Mouse (Mus musculus): ENCODE measurements around the gene Rnf126. TPM values are rescaled to one million over a fixed set of nuclear protein-coding genes. Genes with fewer than 3 reads are reported as not detected.

Rnf126 gene
- total RNA-seq, 4 experiments from 2014 or later: 51.9 to 80.5 (median 53.3) TPM

DNA sequence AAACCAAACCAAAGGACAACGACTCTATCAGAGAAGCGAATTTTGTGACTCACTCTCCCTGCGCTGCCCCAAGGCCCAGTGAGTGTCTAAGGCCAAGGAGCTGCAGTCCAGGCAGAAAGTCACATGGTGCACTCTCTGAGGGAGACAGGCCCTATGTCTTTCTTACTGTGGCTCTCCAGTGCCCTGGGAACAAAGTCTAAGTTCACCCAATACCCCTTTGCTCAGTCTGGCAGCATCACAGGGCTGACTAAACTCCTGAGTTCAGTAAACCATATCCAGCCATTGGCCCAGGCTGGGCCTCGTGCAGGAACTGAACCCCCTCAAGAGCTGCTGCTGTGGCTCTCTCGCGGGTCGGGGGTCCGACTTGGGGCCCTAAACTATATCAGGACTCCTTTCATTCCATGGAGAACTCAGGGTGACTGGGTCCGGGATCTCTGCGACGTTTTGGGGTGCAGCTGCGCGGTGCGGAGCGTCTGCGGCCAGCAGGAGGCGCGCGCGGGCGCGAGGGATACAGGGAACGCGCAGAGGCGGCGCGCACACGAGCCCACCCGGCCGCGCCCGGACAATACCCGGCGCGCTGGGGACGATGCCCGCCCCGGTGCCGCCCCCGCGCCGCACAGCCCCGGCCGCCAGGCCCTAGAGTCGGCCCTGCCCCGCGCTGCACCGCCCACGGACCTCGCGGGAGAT is 26.4 kb upstream of the Rnf126 start, which contains the start of gene Palm:
TSS of gene Palm (plus strand) at position 522 of the 687 bp plus-strand sequence.
- peak; percentile 52 to 73 for DNase-seq (ENCODE audit: low spot score in 2 of 2)

DNA sequence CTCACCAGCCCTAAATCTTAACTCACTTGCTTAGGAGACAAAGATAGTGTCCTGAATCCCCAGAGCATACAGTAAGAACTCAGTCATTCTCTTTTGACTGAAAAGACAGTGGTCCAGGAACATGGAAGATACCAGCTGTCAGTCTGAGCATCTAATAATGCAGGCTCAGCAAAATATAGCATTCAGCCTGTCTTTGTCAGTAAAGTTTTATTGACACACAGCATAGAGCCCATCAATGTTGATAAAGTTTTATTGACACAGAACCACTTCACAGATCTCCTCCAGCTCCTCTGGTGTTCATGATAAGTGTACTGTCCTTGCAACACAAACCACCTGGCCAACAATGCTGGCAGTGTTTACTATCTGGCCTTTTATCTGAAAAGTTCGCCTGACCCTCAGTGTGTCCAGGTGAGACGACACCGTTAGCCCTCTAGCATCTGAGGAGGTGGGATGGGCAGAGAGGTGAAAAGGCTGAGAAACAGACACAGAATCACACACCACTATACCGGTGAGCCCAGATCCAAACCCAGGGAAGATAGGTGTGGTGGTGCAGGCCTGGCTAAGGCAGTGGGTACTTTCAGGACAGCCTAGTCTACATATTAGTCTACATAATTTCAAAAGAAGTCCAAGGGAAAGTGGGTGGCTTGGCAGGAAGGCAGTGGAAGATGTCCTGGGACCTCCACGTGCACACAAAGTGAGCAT is 25.7 kb upstream of the Rnf126 start:
- no peak for DNase-seq (ENCODE audit: low spot score in 2 of 2)

DNA sequence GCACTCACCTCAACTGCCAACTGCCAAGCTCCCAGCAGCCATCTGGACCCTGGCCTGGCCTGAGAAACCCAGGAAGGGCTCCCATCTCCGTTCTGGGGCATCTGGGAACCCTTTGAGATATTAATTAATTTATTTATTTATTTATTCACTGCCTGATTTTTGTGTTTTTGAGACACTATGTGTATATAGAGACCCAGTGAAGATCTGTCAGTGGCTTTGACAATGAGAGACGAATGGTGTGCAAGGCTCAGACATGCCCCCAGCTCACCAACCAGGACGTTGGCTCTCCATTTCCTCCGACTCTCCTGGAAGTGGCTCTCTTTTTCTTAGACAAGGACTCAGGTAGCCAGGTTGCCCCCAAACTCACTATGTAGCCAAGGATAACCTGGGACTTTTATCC is 24.1 kb upstream of the Rnf126 start, which contains the start of gene Prss57:
TSS of gene Prss57 (minus strand) at position 101 of the 400 bp plus-strand sequence.
- no peak for DNase-seq (ENCODE audit: low spot score in 2 of 2)

DNA sequence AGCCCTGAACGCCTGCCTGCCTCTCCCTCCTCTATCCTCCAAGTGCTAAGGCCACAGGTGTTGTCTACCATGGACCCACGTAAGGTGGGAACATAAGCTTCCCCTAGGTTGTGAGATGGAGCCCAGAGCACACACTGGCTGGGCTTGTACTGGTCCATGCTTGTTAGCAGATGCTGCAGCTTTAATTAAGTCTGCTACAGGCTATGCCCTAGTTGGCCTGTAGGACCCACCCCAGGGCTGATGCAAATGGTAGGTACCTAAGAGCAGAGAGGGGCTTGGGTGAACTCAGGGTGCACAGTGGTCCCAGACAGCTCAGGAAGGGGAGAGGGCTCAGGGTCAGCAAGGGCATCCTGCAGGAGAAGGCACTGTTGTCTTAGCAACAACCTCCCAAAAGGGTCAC is 22.8 kb upstream of the Rnf126 start:
- no peak for DNase-seq (ENCODE audit: low spot score in 2 of 2)

DNA sequence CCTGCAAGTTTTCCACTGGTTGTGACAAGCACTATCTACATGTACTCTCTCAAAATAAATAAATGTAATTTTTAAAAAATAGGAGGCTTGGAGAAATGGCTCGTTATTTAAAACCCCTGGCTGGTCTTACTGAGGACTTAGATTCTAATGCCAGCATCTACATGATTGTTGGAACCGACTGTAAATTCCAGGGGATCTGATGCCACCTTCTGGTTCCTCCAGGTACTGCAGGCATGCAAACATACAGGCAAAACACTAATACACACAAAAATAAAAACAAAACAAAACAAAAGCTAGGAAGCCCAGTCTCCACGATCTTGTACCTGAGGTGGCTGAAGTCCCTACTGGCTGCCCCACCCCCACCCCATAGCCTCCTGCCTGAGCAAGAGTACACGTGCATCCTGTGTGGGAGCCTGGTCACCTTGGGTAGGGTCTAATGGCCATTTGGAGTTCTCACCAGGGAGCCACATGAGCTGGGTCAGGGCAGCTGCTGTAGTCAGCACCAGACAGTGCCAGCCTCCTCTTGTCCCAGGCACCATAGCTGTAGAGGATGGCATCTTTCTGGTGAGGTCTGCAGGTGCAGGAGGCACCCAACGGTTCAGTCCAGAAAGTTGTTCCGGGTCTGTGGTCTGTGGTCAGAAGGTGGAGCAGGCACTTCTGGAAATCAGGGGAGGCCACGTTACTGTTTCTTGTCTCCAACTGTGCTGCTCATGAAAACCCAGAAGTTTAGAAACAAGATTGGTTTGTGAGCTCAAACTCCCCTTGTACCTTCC is 21.8 kb upstream of the Rnf126 start:
- peak; percentile 56 to 70 for DNase-seq (ENCODE audit: low spot score in 2 of 2)

DNA sequence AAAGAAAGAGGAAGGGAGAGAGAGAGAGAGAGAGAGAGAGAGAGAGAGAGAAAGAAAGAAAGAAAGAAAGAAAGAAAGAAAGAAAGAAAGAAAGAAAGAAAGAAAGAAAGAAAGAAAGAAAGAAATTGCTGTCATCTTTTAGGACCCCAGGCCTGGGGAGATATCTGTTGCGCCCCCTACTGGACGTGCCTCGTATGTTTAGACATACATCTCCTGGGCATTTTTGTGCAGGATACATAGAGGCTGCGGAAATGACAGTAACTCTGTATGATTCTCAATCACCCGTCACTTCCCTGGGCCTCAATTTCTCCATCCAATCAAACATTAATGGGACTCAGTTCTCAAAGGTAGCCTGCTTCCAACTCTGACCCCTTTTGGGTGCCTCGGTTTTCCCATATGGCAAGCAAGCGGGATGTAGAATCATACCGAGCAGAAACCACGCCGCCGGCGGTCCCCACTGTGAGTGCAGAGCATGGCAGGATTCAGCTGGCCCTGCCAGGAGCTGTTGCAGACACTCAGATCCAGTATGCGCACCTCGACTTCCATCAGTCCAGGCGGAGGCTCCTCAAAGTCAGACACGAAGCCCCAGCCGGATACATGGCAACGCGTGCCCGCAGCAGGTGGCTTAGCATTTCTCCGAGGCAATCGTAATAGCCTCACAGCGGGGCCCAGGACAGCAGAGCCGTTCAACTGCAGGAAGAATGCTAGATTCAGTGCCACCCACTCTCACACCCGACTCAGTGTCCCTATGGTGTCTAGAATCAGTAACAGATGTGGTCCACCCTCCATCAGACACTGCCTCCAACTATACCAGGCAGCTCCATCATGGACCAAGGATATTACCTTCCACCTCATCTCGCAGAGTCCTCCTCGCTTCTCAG is 17.4 kb upstream of the Rnf126 start:
- no peak for DNase-seq (ENCODE audit: low spot score in 2 of 2)

DNA sequence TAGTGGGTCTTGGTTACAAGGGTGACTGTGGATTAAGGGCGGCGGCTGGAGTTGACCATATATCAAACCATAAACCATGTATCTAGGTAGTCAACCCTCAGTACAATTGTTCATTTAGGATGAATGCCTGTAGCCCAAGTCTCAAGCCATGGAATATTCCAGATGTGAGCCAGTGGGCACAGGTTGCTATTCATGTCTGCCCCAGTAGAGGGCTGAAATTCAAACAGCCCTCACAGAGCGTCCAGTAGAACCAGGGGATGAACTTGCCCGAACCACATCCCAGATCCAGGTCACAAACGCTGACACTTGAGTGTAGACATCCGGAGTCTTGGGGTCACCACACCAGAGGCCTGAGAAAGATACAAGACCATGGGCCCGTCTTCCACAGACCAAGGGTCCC is 16.3 kb upstream of the Rnf126 start:
- no peak for DNase-seq (ENCODE audit: low spot score in 2 of 2)

DNA sequence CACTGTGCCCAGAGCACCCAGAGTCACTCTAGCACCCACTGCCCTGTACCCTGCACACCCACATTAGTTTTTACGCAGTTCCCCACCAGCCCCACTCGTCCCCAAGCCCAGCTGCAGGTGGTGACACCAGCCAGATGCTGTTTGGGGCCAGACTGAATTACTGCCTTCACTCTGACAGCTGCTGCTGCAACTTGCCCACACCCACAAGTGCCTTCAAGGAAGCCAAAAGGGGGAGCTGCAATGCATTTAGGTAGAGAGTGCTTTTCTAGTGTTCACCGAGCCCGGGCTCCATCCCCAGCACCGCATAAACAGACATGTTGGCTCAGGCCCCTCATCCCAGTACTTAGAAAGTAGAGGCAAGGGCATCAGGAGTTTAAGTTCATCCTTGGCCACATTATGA is 15.2 kb upstream of the Rnf126 start:
- no peak for DNase-seq (ENCODE audit: low spot score in 2 of 2)

DNA sequence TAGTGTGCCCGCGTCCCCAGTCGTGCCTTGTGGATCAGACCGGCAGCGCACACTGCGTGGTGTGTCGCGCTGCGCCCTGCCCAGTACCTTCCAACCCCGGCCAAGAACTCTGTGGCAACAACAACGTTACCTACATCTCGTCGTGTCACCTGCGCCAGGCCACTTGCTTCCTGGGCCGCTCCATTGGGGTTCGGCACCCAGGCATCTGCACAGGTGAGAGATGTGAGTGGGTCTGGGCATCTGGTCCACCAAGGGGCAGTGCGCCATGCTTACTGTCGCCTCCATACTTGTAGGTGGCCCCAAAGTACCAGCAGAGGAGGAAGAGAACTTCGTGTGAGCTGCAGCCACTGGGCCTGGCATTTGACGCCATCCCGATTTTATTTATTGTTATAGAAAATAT is 14.4 kb upstream of the Rnf126 start:
- DNase-seq (ENCODE audit: low spot score in 2 of 2): no peak

DNA sequence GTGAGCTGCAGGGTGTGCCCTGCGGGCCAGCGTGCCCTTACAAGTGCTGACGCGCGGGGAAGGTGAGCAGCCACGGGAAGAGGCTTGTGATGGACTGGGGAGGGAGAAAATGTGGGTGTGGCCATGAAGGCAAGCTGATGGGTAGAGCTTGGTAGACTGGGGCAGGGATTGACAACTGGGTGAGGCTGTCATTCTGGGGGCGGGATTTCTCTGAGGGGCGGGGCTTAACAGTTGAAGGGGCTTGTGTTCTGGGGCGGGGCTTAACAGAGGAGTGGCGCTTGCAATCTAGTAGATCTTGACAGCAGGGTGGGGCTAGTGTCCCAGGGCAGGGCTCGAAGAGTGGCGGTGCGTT is 13.9 kb upstream of the Rnf126 start:
- no peak for DNase-seq (ENCODE audit: low spot score in 2 of 2)

DNA sequence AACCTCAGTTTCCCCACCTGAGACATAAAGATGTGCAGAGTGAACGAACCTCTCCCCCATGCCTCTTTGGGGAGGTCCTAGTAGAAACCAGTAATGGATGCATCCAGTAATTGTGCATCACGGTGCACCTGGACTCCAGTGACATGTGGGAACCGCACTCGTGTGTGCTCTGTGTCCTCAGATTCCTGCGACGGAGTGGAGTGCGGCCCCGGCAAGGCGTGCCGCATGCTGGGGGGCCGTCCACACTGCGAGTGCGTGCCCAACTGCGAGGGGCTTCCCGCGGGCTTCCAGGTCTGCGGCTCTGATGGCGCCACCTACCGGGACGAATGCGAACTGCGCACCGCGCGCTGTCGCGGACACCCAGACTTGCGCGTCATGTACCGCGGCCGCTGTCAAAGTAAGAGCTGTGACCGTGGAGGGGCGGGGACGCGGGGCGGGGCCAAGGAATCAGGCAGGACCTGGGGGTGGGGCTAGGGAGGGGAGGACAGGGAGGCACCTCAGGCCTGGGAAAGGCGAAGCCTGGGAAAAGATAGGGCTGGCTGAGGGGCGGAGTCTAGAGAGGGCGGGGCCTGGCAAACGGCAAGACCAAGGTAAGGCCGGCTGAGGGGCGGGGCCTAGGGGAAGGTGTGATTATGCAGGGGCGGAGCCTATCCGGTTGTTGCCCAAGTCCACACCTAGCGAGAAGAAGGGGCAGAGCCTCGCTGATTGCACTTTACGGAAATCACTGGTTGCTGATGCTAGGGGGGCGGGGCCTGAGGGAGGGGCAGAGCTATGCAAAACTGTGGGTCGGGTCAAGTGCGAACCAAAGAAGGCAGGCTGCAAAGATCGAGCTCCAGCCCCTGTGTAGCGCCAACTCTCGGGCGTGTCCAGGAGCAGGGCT is 13.3 kb upstream of the Rnf126 start:
- DNase-seq (ENCODE audit: low spot score in 2 of 2): peak; percentile 93 to 94

DNA sequence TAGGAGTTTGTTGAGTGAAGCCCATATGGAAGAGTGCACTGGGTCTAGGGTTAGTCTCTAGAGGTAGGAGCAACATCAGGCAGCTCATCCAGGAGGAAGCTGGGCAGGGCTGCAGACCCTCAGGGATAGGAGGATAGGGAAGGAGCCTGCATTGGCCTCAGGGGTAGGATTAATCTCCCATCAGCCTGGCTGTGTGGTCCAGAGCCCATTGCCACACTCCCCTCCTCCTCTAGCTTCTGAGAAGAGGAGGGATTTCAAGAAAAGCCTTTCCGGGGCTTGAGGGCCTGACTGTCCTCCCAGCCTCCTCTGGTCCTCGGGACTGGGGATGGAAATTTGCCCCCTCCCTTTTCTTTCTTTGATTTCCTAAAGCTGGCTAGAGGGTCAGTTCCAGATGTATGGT is 12.4 kb upstream of the Rnf126 start:
- no peak for DNase-seq (ENCODE audit: low spot score in 2 of 2)

DNA sequence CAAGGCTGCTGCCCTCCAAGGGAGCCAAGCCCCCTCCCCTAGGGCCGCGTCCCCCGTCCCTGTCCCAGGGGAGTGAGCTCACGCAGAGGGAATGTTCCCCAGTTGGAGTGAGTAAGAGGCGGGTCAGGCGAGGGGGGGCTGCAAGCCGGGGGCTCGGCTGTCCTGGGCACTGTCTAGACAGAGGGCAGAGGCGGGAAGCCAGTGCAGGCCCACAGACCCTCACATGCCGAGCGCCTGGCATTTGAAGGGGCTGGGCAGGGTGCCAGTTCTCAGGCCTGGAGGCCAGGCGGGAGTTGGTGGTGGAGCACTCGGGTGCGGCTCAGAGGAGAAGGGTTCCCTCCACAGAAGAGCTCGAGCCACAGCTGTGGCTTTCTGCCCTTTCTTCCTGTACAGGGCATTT is 11.3 kb upstream of the Rnf126 start:
- no peak for DNase-seq (ENCODE audit: low spot score in 2 of 2)

DNA sequence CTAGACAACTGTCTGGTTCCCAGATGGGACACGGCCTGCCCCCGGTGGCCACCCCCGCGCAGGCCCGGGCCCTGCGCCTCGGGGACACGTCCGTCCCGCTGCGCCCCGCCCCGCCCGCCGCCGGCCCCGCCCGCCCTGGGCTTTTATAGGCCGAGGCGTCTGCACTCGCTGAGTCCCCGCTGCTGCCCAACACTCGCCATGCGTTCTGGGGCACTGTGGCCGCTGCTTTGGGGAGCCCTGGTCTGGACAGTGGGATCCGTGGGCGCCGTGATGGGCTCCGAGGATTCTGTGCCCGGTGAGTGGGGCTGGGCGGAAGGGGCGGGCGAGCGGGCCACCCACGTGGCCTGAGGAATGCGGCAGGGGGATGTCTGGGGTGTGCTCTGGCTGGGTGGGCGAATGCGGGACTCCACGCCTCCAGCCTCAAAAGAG is 10.4 kb upstream of the Rnf126 start, which contains the start of gene Fstl3:
TSS of gene Fstl3 (plus strand) at position 170 of the 429 bp plus-strand sequence.
- DNase-seq (ENCODE audit: low spot score in 2 of 2): no peak

DNA sequence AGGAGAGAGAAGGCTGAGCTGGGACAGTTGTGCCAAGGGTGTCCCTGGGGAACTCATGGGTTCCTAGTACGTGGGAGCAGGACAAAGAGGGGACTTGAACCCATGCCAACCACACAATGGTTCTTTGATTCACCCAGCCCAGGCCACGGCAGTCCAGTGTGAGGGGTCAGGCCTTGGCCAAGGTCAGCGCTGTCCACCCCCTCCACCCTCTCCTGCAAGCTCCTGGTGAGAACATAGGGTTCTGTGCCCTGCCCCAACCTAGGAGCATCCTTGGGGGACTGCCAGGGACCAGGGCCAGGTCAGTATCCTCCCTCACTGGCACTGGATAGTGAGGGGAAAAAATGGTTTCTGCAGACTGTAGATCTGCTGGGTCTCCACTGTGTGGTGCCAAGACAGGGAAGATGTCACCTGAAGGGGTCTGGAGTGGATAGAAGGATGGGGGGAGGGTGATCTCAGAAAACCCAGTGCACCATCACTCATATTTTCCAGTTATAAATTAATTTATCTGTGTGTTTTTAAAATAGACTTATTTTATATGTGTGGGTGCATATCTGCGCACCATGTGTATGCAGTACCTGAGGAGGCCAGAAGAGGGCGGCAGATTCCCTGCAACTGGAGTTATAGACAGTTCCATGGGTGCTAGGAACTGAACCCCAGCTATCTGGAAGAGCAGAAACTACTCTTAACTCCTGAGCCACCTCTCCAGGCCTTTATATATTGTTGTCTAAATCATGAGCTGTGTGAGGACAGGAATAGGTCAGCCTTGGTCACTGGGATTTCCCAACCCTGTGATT is 7.9 kb upstream of the Rnf126 start:
- DNase-seq (ENCODE audit: low spot score in 2 of 2): no peak

DNA sequence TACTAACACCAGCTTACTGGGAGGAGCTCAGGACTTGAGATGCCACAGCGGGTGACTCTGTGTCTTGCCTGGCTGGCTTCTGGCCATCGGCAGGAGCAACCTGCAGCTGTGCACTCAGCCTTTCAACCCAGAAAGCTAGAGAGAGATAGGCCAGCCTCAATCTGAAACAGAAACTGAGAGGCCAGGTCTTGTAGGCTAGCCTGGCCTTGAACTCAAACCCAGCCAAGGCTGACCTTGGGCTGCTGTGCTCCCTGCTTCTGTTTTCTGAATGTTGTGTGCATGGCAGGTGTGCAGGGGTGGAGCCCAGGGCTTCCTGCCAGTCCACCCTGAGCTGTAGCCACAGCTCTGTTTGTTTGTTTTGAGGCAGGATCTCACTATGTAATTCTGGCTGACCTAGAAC is 6.5 kb upstream of the Rnf126 start:
- no peak for DNase-seq (ENCODE audit: low spot score in 2 of 2)

DNA sequence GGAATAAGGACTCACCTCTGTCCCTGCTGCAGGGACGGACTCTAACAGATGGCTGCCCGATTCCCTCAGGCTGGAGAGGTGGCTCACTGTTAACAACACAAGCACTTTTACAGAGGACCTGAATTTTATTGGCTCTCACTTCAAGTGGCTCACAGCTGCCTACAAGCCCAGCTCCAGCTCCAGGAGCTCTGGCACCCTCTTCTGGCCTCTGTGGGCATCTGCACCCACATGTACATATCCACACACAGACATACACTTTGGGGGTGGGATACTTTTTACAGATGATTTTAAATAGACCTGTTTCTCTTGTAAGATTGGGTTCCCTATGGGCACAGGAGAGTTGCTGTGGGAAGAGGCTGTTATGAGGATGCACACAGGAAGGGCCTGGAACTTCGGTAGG is 5.6 kb upstream of the Rnf126 start:
- no peak for DNase-seq (ENCODE audit: low spot score in 2 of 2)

DNA sequence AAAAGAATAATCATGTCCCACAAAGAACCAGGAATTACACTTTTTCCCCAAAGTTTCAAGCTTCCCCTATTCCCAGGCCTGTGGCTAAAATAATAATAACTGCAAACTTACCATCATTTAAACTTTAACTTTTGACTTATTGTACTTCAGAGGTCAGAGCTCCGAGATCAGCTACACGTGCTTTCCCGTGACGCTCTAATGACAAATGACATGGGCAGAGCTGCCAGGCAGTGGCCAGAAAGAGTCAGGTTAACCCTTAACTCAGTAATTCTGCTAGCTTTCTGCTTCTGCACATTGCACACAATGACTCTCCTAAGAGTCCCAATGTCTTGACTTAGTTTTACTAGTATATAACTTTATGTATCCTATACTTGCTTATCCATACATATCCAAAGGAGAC is 2.6 kb upstream of the Rnf126 start:
- no peak for DNase-seq (ENCODE audit: low spot score in 2 of 2)

DNA sequence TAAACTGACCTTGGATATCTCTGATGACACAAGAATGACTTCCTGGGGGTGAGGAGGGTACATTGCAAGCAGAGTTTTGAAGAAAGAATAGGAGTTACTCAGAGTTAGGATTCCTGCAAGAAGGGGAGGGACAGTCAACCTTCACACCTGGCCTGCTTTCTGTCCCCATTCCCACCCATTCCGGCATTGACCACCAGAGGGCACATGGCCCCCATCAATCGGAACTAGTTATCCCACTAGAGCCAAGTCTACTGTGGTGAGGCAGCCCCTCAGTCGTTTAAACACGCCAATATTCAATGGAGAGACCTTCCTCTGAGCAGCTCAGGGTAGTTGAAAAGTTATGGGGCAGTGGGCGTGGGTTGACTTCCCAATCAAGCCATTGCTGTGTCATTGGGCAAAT is 1.6 kb upstream of the Rnf126 start:
- peak; percentile 51 to 53 for DNase-seq (ENCODE audit: low spot score in 2 of 2)

Data from gastrocnemius, adult 8-10 months (tissue).